Mouse (Mus musculus): Measurements from ENCODE around the gene Gm11127. TPM values are rescaled to one million over a fixed set of nuclear protein-coding genes. Genes with fewer than 3 reads are reported as not detected.
A peak's percentile ranks its signal among the peaks of the same experiment; 100 is the strongest.
"Not testable (repeated sequence)": the region's sequence is repeated elsewhere in the genome, so short reads cannot be mapped to it uniquely, and the experiment has no call there.

The Gm11127 gene
- polyA plus RNA-seq, 1 experiment from 2014 or later = not detected

DNA sequence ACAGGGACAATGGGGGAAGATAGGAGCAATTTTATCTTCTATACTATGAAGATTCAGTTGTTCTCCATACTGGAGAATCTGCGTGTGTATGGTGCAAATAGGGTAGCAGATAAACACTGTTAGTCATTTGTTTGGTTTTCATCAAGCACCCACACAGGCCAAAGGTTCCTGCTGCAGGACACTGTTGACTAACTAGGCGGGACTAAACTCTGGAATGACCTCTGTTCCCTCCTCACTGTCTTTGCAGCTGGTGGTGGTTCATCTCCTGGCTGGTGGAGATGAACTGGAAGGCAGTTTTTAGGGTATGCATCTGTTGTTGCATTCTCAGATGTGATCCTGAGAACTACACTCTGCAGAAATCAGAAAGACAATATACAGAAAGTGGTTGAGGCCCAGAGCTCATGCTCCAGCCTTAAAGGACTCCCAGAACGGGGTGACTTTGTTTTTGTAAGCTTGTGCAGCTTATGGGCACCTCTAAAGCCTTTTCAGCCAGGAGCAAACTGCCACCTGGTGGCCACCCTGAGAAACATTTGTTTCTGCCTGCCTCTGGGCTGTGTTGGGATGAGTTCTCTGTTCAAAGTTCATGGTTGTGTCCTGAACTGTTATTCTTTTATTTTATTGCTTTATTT is 23.0 kb downstream of the Gm11127 start:
- DNase-seq (ENCODE audit: low spot score); H3K9me3 ChIP-seq (ENCODE audit: control insufficient read depth, low read length); H3K9ac ChIP-seq (ENCODE audit: low read depth, low read length); H3K4me2 ChIP-seq; H3K27me3 ChIP-seq (replicated peaks; ENCODE audit: control insufficient read depth, insufficient read depth, low read length); H3K36me3 ChIP-seq (ENCODE audit: control insufficient read depth, insufficient read depth, low read length); H3K4me1 ChIP-seq (replicated peaks; ENCODE audit: control insufficient read depth, insufficient read depth, low read length); H3K4me3 ChIP-seq (ENCODE audit: low read depth, low read length): not testable (repeated sequence)
- 0 out of 2 replicates have a peak overlapping the region, but pooled peaks have one; percentile 19 for H3K27ac ChIP-seq (ENCODE audit: low read depth, low read length)
- ATAC-seq (replicated peaks; ENCODE audit: low FRiP score) = peak; percentile 49
- WGBS = 25% methylated on average over 3 of the region's 3 CpGs

DNA sequence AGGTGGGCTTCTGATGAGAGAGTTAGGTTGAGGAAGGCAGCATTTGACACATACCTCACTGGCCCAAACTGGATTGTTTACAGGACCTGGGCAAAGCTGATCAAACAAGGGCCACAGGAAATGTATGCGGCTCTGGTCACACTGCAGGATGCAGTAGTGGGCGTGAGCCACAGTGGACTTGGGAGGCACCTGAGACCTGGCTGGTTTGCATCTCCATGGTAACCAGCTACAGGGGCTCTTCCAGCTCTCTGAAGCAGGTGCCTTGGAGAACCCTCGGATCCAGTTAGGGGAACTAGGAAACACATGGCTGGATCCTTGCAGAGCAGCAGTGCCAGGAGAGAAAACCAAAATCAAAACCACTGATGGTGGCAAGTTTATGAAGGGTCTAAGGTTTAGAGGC is 23.6 kb downstream of the Gm11127 start:
- H3K4me3 ChIP-seq (ENCODE audit: low read depth, low read length); DNase-seq (ENCODE audit: low spot score); H3K9me3 ChIP-seq (ENCODE audit: control insufficient read depth, low read length); H3K4me1 ChIP-seq (replicated peaks; ENCODE audit: control insufficient read depth, insufficient read depth, low read length); H3K27me3 ChIP-seq (replicated peaks; ENCODE audit: control insufficient read depth, insufficient read depth, low read length); H3K9ac ChIP-seq (ENCODE audit: low read depth, low read length); H3K4me2 ChIP-seq; H3K36me3 ChIP-seq (ENCODE audit: control insufficient read depth, insufficient read depth, low read length): not testable (repeated sequence)
- 57% methylated on average over 3 of the region's 3 CpGs for WGBS
- ATAC-seq (replicated peaks; ENCODE audit: low FRiP score) = 0 out of 2 replicates have a peak, but pooled peaks have one; percentile 14
- 0 out of 2 replicates have a peak overlapping the region, but pooled peaks have one; percentile 19 for H3K27ac ChIP-seq (ENCODE audit: low read depth, low read length)

- Histone ChIP-seq H3K4me3 (ENCODE audit: low read depth, low read length) (peak within 1 kb of the TSS; percentile 59), H3K9ac (ENCODE audit: low read depth, low read length) (peak within 1 kb of the TSS; percentile 48), H3K4me2 (peak within 1 kb of the TSS; percentile 83)
- not testable (repeated sequence) for H3K27ac ChIP-seq (ENCODE audit: low read depth, low read length); H3K4me1 ChIP-seq (replicated peaks; ENCODE audit: control insufficient read depth, insufficient read depth, low read length); H3K36me3 ChIP-seq (ENCODE audit: control insufficient read depth, insufficient read depth, low read length); H3K27me3 ChIP-seq (replicated peaks; ENCODE audit: control insufficient read depth, insufficient read depth, low read length); H3K9me3 ChIP-seq (ENCODE audit: control insufficient read depth, low read length)
- WGBS = under 1% methylated on average over 25 of the region's 25 CpGs
- DNase-seq (ENCODE audit: low spot score) (peak; percentile 56), ATAC-seq (replicated peaks; ENCODE audit: low FRiP score) (peak; percentile 56)
These were observed 25.8 kb downstream of the Gm11127 start, which contains the start of gene H2-T23 for GRCm38 (mm10) chr17:36032351-36032875. Gene H2-T23, minus strand, starts transcription at chr17:36032855.

- WGBS = 4% methylated on average over 40 of the region's 40 CpGs
- peak; percentile 39; the same call in 1 of the 2 replicates for ATAC-seq (replicated peaks; ENCODE audit: low FRiP score)
- H3K27ac ChIP-seq (ENCODE audit: low read depth, low read length) = not testable (repeated sequence)
These were observed 26.4 kb downstream of the Gm11127 start for GRCm38 (mm10) chr17:36031583-36032331.

DNA sequence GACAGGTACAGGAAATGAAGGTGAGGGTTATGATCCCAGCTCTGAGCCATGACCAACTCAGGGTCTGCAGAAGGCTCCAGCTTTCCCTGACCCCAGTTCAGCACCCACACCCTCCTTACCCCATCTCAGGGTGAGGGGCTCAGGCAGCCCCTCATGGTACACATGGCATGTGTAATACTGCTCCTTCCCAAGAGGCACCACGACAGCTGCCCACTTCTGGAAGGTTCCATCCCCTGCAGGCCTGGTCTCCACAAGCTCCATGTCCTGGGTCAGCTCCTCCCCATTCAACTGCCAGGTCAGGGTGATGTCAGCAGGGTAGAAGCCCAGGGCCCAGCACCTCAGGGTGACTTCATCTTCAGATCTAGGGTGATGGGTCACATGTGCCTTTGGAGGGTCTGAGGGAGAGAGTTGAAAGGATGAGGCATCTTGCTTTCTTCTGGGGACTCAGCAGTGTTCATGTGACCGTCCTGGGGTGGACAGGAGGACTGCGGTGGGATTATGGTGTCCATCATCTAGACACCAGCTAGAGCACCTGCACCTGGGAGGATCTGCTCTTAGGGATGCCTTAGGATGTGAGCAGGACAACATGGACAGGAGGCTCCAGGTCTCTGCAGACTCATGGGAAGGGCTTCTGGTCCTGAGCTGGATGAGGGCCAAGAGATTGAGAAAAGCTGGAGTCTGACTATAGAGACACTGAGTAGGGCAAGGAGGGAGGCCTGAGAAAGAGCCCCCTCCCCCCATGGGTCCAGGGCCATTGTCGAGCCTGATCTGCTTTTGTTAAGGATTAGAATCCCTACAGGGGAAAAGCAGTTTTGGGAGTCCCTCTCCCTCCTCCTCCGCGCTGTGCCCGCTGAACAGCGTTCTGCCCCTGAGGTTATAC is 27.2 kb downstream of the Gm11127 start:
- not testable (repeated sequence) for H3K4me1 ChIP-seq (replicated peaks; ENCODE audit: control insufficient read depth, insufficient read depth, low read length); H3K27ac ChIP-seq (ENCODE audit: low read depth, low read length); H3K36me3 ChIP-seq (ENCODE audit: control insufficient read depth, insufficient read depth, low read length); H3K9me3 ChIP-seq (ENCODE audit: control insufficient read depth, low read length); DNase-seq (ENCODE audit: low spot score); H3K9ac ChIP-seq (ENCODE audit: low read depth, low read length); ATAC-seq (replicated peaks; ENCODE audit: low FRiP score); H3K27me3 ChIP-seq (replicated peaks; ENCODE audit: control insufficient read depth, insufficient read depth, low read length)
- H3K4me2 ChIP-seq = peak overlapping the region; percentile 83
- 68% methylated on average over 8 of the region's 8 CpGs for WGBS
- H3K4me3 ChIP-seq (ENCODE audit: low read depth, low read length) = peak overlapping the region; percentile 59

More at GRCm38 (mm10) chr17:36031583-36032331, 26.4 kb downstream of the Gm11127 start:
- H3K27me3 ChIP-seq (replicated peaks; ENCODE audit: control insufficient read depth, insufficient read depth, low read length); H3K4me1 ChIP-seq (replicated peaks; ENCODE audit: control insufficient read depth, insufficient read depth, low read length); H3K36me3 ChIP-seq (ENCODE audit: control insufficient read depth, insufficient read depth, low read length); H3K9me3 ChIP-seq (ENCODE audit: control insufficient read depth, low read length): not testable (repeated sequence)
- Histone ChIP-seq H3K4me3 (ENCODE audit: low read depth, low read length) (peak overlapping the region; percentile 59), H3K4me2 (peak overlapping the region; percentile 83), H3K9ac (ENCODE audit: low read depth, low read length) (peak overlapping the region; percentile 48)
- peak; percentile 47 for DNase-seq (ENCODE audit: low spot score)

DNA sequence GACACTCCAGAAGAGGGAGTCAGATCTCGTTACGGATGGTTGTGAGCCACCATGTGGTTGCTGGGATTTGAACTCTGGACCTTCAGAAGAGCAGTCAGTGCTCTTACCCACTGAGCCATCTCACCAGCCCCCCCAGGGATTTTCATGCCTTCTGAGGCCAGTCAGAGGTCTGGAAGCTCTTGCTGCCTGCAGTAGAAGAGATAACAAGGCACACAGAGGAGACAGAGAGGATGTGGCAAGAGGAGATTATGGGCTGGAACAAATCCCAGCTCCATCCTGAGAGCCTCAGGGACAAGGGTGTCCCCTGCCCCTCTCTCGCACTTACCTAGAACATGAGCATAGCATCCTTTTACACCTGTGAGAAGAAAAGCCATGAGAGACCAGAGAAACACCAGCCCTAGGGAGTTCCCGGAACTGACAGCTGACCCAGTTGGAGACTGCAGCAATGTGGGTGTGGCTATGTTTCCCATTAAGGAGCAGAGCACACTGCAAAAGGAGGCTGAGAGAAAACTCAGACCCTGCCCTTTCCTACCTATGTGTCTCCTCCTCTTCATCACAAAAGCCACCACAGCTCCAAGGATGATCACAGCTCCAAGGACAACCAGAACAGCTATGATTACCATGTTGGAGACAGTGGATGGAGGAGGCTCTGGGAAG is 28.0 kb downstream of the Gm11127 start:
- not testable (repeated sequence) for H3K4me2 ChIP-seq; DNase-seq (ENCODE audit: low spot score); H3K9ac ChIP-seq (ENCODE audit: low read depth, low read length); H3K9me3 ChIP-seq (ENCODE audit: control insufficient read depth, low read length); H3K27ac ChIP-seq (ENCODE audit: low read depth, low read length); H3K4me1 ChIP-seq (replicated peaks; ENCODE audit: control insufficient read depth, insufficient read depth, low read length); H3K36me3 ChIP-seq (ENCODE audit: control insufficient read depth, insufficient read depth, low read length); H3K27me3 ChIP-seq (replicated peaks; ENCODE audit: control insufficient read depth, insufficient read depth, low read length); H3K4me3 ChIP-seq (ENCODE audit: low read depth, low read length)
- WGBS = 60% methylated on average over 2 of the region's 4 CpGs
- ATAC-seq (replicated peaks; ENCODE audit: low FRiP score) = peak; percentile 36; the same call in 1 of the 2 replicates

DNA sequence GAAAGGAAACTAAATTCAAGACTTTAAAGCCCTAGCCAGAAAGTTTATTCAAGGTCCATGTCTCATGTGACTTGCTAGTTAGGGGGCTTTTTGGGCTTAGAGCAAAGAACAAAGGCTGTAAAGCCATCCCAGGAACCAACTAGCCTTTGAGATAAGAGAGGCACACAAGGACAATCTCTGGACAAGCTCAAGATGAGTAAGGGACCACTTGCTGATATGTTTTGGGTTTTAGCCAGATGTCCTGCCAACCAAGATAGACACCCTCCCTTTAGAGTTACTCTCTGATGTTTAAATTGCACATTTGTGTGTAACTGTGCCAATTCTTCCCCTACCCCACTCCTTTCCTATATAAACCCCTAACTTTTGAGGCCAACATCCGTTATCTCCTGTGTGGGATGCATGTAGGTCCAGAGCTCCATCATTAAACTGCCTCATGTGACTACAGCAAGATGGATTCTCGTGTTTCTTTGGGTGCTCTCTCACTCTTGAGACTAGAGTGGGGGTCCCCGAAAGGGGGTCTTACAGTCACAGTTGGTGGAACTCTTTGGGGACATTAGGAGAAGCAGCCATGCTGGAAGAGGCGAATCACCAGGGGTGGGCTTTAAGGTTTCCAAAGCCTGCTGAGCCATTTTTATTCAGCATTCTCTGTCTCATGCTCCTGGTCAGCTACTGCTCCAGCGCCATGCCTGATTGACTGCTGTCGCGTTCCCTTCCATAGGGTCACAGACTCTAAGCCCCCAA is 29.1 kb downstream of the Gm11127 start:
- Histone ChIP-seq H3K27me3 (replicated peaks; ENCODE audit: control insufficient read depth, insufficient read depth, low read length) (no peaks in the 10 kb centered on the region), H3K4me2 (no peak overlapping the region), H3K27ac (ENCODE audit: low read depth, low read length) (no peak overlapping the region), H3K4me1 (replicated peaks; ENCODE audit: control insufficient read depth, insufficient read depth, low read length) (peaks cover 12% of the 10 kb centered on the region), H3K36me3 (ENCODE audit: control insufficient read depth, insufficient read depth, low read length) (no peaks in the 10 kb centered on the region), H3K9me3 (ENCODE audit: control insufficient read depth, low read length) (peaks cover 4% of the 10 kb centered on the region; the same call in 1 of the 2 replicates), H3K9ac (ENCODE audit: low read depth, low read length) (no peak overlapping the region), H3K4me3 (ENCODE audit: low read depth, low read length) (no peak overlapping the region)
- no peak for ATAC-seq (replicated peaks; ENCODE audit: low FRiP score)
- no peak for DNase-seq (ENCODE audit: low spot score)
- WGBS = 83% methylated on average over 7 of the region's 7 CpGs
